Mouse (Mus musculus) frontal cortex, adult 2 months (tissue): ENCODE results near the gene Adat2. TPM values are rescaled to one million over a fixed set of nuclear protein-coding genes. Genes with fewer than 3 reads are reported as not detected.

Source experiments
- DNase-seq, 2 experiments: peaks; one replicate each; pipeline ENCODE4 v3.0.0; 2022; ENCODE audit warnings: low spot score in 1 of 2; ENCODE audit errors: extremely low spot score in 1 of 2
- polyA plus RNA-seq: library from polyadenylated mRNA; depleted of rRNA; stranded (reverse); fragments of >200 nt; gene quantifications from 2 replicates; pipeline ENCODE4 v1.2.3, GENCODE M21; 2012; rRNA removed

The Adat2 gene
- polyA plus RNA-seq: 7.7 and 8.1 TPM in 2 replicates

DNA sequence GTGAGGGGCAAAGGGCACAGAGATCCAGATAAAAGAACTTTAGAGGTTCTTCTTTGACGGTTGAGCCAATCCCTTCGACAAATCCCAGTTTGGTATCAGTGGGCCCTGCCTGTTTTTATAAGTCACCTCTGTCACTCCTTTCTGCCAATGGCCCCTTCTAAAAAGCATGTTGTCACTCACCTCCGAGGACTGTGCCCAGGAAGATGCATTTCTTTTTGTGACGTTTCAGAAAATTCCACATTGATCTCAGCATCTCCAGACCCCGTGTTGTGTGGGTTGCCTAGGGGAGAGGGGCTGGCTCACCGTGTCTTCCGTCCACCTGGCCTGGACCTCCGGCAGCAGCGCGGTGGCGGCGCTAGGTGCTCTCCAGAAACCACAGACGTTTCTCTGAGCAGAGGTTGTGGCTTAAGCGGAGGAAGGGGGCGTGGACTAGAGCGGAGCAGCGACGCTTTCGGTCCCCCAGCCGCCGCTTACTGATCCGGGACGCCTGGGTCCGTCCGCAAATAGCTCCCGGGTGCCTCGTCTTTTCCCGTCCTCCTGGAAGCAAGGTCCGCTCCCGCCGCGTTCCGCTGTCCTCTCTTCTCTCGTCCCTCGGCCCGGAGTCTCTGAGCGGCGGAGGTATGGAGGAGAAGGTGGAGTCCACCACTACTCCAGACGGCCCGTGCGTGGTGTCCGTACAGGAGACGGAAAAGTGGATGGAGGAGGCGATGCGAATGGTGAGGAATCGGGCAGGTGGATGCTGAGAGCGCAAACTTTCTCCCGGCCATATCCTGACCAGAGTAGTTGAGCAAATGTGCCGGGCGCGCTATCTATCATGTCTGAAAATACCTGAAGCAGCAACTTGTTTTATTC lies at the start of gene Adat2, which contains the start of gene Pex3:
Gene Adat2, plus strand, starts transcription at position 249 of the 852 bp plus-strand sequence.
Gene Pex3, minus strand, starts transcription at position 497 of the 852 bp plus-strand sequence.
- DNase-seq: peak; percentile 67 to 89

DNA sequence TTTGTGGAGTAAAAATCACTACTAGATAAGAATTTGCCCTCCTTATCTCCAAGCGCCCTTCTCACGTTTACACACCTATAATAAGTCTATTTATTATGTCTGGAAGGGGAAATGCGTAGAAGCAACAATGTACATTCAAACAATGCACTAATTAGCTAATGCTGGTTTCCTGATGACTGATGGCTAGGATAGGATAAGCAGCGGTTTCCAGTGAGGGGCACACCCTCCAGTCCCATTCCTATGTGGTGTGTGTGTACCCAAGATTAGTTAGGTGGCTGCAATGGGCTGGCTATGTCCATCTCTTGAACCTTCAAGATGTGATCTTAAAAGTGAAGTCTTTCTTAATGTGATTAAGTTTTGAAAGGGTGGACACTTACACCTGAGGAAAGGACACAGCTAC lies 30.8 kb upstream of the Adat2 start:
- no peak for DNase-seq

DNA sequence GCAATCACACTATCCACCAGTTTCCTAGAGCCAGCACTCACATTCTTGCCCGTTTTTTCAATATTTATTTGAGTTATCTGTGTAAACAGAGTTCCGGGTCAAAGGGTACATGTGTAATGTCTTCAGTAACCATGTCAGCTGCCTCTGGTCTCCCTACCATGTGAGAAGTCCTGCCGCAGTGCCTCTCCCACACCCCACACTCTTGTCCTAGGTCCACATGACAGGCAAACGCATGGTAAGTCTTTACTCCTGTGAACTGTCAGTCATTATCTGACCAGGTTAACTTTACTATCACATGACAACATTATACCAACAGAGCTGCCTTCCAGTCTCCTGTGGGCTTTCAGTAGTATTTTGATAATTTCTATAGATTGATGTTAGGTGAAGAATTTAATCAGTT lies 24.5 kb upstream of the Adat2 start:
- no peak for DNase-seq

DNA sequence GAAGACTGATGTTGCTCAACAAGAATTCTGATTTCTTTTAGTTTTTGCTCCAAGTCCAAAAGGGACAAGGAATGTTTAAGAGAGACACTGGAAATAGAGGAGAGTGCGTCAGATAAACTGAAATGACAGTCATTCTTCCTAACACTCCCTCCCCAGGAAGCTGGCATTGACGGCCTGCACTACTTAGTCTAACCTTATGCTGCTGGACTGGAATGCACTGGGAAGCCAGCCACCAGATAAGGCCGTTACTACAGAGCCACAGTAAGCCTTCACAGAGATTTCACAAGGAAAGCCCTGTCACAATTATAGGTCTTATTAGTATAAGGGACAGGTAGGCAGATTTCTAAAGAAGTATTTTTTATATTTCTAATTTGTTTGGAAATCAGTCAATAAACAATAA lies 17.9 kb upstream of the Adat2 start:
- DNase-seq: no peak

DNA sequence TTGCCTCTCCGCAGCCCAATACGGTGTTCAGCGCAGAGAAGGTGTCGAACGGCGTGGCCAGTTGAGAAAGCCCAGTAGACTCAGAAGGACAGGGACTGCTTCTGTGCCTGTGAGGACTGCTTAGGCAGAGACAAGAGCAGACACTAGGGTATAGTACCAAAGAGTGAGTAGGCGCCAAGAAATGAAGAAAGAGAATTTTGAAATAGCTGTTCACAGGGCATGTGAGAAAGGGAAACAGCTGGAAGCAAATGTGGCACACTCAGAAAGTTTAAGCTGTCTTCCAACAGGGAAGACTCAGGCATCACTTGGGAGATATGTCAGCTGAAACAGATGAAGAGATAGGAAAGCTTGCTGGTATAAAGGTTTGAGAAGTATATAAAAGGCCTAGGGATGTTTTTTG lies 16.0 kb upstream of the Adat2 start:
- DNase-seq: no peak

DNA sequence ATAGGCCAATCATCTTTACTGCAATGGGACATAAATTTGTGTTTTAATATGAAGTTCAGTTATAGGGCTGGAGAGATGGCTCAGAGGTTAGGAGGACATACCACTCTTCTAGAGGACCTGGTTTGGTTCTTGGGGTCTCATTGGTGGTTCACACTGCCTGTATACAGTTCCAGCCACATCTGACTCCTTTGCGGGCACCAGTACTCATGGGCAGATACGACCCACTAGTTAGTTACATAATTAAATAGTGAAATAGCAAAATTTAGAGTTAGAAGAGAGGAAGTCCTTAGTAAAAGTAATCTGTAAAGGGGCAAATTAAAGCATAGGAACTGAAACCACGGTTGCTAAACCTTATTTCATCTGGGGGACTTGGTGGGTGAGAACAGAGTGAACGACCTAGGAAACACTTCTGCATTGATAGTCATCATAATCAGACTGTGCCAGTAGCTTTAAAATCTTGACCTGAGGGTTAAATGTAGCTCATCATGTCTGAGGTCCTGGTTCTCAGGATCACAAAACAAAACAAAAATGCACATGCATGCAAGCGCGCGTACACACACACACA lies 12.8 kb upstream of the Adat2 start:
- no peak for DNase-seq

DNA sequence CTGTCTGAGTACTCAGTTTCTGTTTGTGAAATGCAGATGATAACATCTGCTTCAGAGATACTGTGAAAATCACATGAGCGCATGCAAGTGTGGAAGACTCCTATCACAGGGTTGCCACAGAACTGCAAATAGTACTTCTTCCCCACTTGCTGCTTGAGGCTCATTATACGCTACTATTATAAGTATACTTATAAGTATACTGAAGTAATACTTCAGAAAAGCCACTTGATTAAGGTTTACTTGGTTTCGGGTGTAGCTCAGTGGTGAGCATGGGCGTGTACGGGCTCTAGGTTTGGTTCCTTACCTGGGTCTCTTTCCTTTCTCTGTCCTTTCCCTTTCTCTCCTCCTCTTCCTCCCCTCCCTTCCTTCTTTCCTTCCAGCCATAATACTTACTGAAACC lies 11.0 kb upstream of the Adat2 start:
- DNase-seq: no peak

DNA sequence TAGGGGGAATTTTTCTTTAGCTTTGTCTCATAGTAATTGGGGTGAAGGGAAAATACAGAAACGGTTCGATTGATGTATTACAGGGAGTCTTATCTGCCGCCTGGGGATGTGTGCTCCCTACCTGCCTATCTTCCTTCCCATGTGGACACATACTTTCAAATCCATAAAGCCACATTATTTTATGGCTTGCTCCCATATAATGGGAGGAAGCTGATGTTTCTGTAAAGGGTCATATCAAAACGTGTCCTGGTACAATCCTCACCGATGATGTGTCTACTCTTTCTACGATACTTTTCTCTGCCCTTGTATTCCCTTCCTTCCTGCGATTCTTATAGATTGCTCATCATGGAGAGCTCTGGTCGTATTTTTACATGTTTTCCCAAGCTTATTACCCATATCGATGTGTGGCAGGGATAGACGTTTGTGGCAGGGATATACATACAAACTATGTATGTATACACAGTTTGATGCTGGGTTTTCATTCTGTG lies 848 bp downstream of the Adat2 start:
- no peak for DNase-seq

DNA sequence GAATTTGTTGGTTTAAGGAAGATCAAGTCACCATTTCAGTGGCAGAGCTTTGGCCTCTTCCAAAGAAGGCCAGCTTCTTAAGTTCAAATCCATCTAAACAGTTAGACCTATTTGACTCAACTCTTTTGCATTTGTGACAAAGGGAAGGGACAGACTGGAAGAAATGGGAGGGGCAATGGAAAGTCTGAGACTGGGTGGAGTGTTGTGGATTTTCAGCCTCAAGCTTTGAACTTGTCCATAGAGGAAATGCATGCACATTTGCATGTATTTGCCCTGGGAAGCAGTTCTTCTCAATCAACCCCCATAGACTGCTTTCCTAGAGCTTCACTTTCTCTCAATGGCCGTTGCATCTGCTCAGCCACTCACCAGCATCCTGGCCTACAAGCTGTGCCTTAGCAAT lies 1.6 kb downstream of the Adat2 start:
- DNase-seq: no peak

DNA sequence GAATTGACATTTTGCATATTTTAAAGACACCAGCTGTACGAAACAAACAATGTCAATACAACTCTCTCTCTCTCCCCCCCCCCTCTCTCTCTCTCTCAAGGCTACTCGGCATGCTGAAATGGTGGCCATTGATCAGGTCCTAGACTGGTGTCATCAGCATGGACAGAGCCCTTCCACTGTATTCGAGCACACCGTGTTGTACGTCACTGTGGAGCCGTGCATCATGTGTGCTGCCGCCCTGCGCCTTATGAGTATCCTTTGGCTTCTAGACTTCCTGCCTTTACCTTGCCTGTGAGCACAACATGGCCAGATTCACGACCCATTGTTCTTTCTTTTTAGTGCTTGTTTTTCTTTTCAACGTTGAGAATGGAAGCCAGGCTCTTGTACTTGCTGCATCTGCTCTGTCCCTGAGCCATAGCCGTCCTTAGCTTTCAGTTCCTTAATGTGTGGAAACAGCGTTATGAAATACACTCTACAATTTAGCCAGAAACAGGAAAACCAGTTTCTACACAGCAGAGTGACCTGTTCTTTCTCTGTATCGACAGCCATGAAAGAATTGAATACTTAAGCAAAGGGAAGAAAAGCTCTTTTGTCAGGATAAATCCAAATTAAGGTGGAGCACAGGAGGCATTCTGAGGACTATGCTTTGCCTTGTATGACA lies 7.5 kb downstream of the Adat2 start:
- no peak for DNase-seq

DNA sequence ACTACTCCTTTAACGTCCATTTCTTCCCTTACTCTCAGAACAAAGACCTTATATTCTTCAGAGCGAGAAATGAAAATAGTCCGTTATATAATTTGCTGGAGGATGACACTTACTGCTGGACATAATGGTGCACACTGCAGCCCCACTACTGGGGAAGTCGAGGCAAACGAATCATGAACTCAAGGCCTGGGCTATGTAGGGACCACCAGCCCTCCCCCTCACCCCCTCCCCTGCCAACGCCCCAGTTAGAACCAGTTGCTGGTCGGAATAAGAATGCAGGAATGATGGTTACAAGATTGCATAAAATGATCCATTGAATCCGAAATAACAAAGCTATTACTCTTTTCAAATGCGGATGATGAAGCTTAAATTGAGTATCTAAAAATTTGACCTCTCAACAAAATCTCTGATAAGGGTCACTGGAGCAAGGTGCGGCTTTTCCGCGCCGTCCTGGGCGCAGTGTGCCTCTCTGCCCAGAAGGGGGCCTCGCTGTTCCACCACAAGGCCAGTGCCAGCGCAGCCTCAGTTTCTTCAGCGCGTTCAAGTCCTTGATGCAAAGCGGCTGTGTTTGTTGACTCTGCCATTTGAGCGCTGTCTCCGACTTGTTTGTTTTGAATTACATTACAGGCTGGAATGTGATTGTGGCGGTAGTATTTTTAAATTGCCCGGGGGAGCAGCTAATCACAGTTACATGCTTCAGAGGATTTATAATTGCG lies 11.8 kb downstream of the Adat2 start:
- DNase-seq: peak in 1 of 2 experiments; percentile 86

DNA sequence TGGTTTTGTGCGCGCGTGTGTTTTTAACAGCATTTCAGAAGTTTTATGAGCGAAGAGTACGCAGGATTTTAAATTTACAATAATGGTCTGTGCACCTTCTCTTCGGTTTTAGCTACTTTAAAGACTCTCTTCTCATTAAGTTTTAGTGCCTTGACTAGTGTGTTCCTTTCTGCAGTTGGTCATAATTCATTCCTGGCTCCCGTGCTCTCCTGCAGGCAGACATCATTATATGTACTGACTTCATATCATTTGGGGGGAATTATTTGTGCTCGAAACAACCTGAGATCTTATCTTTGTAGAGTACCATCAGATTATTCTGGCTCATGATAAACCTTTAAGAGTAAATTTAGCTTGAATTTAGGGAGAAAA lies 12.4 kb downstream of the Adat2 start:
- no peak for DNase-seq

DNA sequence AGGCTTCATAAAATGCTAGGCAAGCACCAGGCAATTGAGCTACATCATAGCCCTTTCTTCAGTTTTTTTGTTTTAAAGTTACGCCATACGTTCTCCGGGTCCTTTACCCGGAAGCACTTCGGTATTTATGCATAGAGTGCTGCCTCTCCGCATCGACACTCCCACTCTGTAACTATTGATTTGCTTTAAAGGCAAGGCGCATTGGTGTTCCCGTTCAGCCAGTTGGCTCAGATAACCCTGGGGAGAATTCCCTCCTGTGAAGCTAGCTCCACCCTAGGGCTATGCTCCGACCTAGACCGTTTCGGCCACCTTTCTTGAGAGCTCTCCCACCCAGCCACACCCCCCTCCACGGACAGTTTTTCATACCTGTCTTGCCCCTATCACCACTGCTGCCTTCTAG lies 13.7 kb downstream of the Adat2 start:
- DNase-seq: no peak

DNA sequence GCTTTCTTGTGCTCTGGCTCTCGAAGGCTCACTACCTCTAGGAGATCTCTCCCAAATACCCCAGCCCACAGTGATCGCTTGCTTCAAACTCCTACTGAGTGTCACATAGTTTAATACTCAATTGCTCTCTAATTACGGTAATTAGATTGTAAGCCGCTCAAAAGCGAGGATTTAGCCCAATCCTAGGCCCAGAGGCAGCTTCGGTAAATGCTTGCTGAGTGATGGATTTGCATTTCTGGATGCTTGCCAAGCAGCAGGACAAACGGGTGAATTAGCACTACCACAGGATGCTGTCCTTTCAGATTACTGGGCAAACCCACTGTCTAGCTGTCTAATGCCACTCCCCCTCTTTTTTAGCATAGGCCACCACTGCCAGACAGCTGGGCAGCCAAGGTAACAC lies 17.1 kb downstream of the Adat2 start:
- DNase-seq: no peak

DNA sequence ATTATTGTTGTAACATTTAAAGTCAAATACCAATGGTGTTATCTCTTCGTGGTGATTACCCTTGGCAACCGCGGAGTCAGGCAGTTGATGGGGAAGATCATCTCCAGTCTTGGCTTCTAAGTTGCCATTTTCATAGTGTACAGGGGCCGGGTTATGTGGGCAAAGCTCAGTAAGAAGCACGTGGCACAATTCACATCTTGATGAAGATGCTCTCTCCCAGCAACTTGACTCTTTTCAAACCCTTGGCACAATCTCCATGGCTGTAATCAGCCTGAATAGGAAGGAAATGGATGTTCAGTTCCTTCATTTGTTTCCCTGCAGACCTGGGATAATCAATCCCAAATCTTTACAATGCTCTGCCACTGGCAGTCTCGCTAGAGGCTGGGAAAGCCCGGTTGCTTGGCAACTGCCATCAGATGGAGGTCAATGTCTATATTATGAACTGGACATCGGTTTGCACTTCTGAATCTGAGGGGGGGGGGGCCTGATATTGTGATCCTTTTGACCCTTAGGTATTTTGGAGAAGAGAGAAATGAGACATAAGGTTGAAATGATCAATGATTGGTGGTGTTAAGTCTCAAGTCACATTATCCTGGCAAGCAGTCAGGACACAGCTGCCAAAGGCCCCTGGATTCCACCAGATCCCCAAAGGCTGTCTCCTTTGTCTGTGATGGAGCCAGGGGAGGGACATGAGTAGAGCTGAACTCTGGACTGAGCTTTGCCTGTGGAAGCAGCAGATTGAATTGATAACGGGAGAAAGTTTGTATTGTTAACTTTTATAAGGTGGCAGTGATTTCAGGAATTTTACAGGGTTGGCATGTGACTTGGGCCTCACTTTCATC lies 18.2 kb downstream of the Adat2 start:
- DNase-seq: no peak

DNA sequence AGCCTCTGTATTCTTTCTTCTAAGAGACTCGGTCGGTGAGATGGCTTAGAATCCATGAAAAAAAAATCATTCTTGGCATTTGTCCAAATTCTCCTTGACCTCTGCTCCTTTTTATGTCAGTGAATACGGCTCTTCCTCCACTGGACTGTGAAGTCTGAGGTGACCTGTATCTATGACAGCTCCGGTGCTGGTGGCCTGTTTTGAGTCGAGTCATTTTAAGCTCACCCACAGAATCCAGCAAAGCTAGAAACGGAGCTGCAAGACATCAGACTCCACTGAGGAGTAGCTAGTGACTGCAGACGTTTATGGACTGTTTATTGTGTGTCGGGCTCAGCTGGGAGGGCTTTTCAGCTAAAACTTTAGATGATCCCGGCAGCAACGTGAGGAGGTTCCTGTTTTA lies 19.3 kb downstream of the Adat2 start:
- no peak for DNase-seq

DNA sequence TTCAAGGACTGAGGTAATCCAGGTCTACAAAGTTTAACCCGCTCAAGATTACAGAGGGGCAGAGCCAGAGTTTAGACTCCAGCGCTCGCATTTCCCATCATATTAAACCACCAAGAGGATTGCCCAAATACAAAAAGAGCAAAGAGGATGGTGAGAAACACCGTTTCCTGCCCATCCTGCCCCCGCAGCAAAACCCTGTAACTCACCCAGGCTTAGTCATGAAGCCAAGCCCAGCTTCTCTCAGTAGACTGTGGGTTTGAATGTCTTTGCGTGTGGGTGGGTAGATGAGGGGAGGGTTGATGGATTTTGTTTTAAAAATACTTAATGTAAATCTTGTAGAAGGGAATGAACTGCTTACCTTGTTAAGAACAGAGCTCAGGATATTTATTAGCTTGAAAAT lies 19.7 kb downstream of the Adat2 start:
- DNase-seq: peak in 1 of 2 experiments; percentile 58

DNA sequence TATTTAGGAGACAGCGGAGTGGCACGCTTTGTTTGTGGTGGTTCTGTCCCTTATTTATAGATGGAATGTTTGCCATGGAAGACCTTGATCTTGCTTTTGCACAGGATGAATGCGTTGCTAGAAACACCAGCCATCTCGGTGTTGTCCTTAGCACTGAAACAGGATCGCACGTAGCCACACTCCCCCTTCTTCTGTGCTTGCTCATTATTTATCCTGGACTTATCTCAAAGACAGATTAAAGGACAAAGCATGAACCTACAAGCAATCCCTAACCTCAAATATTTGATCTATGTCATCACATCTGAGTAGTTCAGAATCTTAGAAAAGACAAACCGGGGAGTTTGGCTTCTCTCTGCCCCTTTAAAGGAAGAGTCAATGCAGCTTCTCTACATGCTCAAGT lies 24.4 kb downstream of the Adat2 start:
- no peak for DNase-seq

DNA sequence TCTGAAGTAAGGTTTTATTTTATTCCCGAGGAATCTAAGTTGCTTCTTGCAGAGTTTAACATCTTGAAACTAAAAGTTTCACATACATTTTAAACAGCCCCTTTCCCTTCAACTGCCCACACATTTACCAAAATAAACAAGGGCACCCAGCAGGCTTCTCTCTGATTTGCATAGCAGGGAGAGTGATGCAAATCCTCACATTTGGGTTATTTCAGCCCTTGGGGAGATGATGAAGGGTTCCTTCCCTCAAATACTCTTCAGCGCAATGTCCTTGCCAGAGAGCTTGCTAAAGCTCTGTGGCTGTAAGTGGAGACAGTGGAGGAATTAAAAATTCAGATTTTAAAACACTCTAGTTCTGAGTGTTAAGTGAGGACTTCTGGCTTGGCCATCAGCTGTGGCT lies 35.2 kb downstream of the Adat2 start:
- peak; percentile 56 to 79 for DNase-seq

DNA sequence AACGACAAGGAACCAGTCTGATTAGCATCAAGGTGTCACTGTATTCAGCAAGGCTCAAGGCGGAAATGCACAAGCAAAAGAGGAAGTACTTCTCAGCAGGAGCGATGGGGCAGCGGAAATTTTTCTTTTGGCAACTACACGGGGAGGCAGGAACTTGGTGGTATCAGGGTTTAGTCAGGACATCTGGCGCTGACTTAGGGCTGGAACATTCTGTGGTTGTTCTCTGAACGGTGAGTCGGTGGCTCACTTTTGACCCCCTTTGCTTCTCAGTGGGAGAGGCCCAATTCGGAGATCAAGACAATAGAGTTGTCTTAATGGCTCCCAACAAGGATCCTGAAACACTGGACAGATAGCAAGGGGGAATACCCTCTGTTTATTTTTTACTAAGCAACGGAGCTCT lies 39.5 kb downstream of the Adat2 start:
- no peak for DNase-seq
